Mouse (Mus musculus) embryonic facial prominence, embryonic 15.5 days (tissue): ENCODE results near the gene Cbs. TPM values are rescaled to one million over a fixed set of nuclear protein-coding genes. Genes with fewer than 3 reads are reported as not detected.

Source experiments
- ATAC-seq: fragments of 200-750 bp; cut with Nextera tagmentation; 2 replicates; pipeline ENCODE4 v1.8.0; 2017; ENCODE audit warnings: low read depth, moderate TSS enrichment; ENCODE audit not compliant: insufficient number of reproducible peaks, low FRiP score, low TSS enrichment
- H3K27ac ChIP-seq: fragments of 300-500 bp; sonication (generic); replicated peaks from 2 replicates; pipeline ENCODE4 v1.5.1; 2015; ENCODE audit warnings: mild to moderate bottlenecking, inconsistent platforms
- H3K27me3 ChIP-seq: fragments of 300-500 bp; sonication (generic); 2 replicates; pipeline ENCODE4 v1.6.1; 2015; ENCODE audit warnings: inconsistent platforms
- H3K36me3 ChIP-seq: fragments of 300-500 bp; sonication (generic); 2 replicates; pipeline ENCODE4 v1.6.1; 2015; ENCODE audit warnings: mild to moderate bottlenecking, inconsistent platforms
- H3K4me1 ChIP-seq: fragments of 300-500 bp; sonication (generic); 2 replicates; pipeline ENCODE4 v1.6.1; 2015; ENCODE audit warnings: inconsistent platforms
- H3K4me2 ChIP-seq: fragments of 300-500 bp; sonication (generic); replicated peaks from 2 replicates; pipeline ENCODE4 v1.6.1; 2015; ENCODE audit warnings: mild to moderate bottlenecking, inconsistent platforms
- H3K4me3 ChIP-seq: fragments of 300-500 bp; sonication (generic); replicated peaks from 2 replicates; pipeline ENCODE4 v1.5.1; 2015; ENCODE audit warnings: mild to moderate bottlenecking, inconsistent platforms
- H3K9ac ChIP-seq: fragments of 300-500 bp; sonication (generic); 2 replicates; pipeline ENCODE4 v1.6.1; 2015; ENCODE audit warnings: inconsistent platforms
- H3K9me3 ChIP-seq: fragments of 300-500 bp; sonication (generic); replicated peaks from 2 replicates; pipeline ENCODE4 v1.6.1; 2016; ENCODE audit warnings: inconsistent platforms
- WGBS: fragments of 180-500 bp; shearing (Covaris S2); methylation state at CpG from one replicate; pipeline ENCODE4 v1.1.7; 2015; 5-methylcytosine and 5-hydroxymethylcytosine counted together
- polyA plus RNA-seq: library from polyadenylated mRNA; unstranded; fragments of >200 nt; fragmentation: Nextera tagmentation; extraction: Ambion mirVana; gene quantifications from 2 replicates; pipeline ENCODE4 v1.2.1, GENCODE M21; 2015

Cbs gene
- polyA plus RNA-seq, 1 experiment from 2014 or later: 5.8 TPM

GRCm38 (mm10) chr17:31662855-31663254 lies 25.8 kb upstream of the Cbs start:
- Histone ChIP-seq H3K9me3 (no peaks in the 10 kb centered on the region), H3K27ac (no peak overlapping the region), H3K4me1 (peaks cover 6% of the 10 kb centered on the region), H3K36me3 (no peaks in the 10 kb centered on the region), H3K9ac (no peak overlapping the region), H3K4me2 (no peak overlapping the region), H3K27me3 (no peaks in the 10 kb centered on the region), H3K4me3 (no peak overlapping the region)
- ATAC-seq: no peak

GRCm38 (mm10) chr17:31660661-31661250 lies 23.7 kb upstream of the Cbs start:
- no peak for ATAC-seq
- H3K27me3 ChIP-seq: no peaks in the 10 kb centered on the region
- H3K27ac ChIP-seq: no peak overlapping the region
- peaks cover 23% of the 10 kb centered on the region for H3K4me1 ChIP-seq
- H3K9me3 ChIP-seq: no peaks in the 10 kb centered on the region
- 0 out of 2 replicates have a peak, but pooled peaks cover 5% of the 10 kb centered on the region for H3K36me3 ChIP-seq
- no peak overlapping the region for H3K4me3 ChIP-seq
- WGBS: 69% methylated on average over 8 of the region's 8 CpGs
- H3K4me2 ChIP-seq: no peak overlapping the region
- no peak overlapping the region for H3K9ac ChIP-seq

DNA sequence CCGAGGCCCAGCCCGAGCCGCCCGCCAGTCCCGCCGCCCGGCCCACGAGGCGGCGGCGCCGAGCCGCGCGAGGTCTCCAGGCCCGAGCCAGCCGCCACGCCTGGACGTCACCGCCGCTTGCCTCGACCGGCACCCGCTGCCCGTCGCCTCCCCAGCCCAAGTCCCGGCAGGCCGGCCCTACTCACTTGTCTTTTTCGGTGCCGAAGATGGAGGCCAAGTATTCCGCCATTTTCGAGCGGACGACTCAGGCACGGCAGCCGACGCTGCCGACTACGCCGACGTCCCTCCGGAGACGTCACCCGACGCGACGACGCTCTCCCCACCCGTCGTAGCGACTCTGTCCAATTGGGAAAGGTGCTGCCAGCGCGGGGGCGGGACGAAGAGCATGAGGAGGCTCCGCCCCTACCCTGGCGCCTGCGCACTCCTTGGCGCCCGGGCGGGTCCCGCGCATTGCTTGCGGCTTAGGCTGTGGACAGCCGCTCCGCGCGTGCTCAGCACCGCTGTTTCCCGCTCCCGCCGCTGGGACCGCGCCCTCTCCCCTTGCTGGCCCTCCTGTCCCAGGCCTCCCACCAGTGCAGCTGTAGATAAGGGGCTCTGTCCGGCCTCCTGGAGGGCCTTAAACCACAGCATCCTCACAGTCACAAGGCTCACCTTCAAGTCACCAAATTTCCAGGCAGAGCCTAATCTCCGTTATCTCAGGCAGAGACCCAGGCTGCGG lies 21.6 kb upstream of the Cbs start, which contains the start of gene U2af1:
U2af1 (minus strand) TSS at position 425 of the 718 bp plus-strand sequence.
- Histone ChIP-seq H3K4me2 (peak within 1 kb of the TSS; percentile 89), H3K4me3 (peak within 1 kb of the TSS; percentile 77), H3K27me3 (no peaks in the 10 kb centered on the region), H3K4me1 (peaks cover 25% of the 10 kb centered on the region), H3K9me3 (no peaks in the 10 kb centered on the region), H3K9ac (peak within 1 kb of the TSS; percentile 96), H3K36me3 (peaks cover 20% of the 10 kb centered on the region), H3K27ac (peak within 1 kb of the TSS; percentile 84)
- ATAC-seq: peak; percentile 98
- WGBS: under 1% methylated on average over 76 of the region's 77 CpGs

DNA sequence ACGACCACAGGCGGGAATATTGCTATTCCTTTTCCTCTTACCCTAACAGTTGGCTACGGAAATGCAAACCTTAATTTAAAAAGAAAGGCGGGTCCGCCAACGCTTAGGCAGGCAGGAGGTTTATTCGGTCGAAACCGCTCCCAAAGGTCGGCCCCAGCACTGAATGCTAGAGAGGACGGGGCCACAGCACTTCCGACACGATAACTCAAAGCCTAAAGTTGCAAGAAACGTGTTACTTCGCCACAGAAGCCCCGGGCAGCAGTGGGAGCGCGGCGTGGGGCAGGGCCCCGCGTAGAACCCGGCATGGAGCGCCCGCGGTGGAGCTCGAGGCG lies 21.1 kb upstream of the Cbs start:
- Histone ChIP-seq H3K36me3 (peaks cover 26% of the 10 kb centered on the region), H3K27me3 (no peaks in the 10 kb centered on the region), H3K4me2 (peak overlapping the region; percentile 66), H3K9me3 (no peaks in the 10 kb centered on the region), H3K9ac (peak overlapping the region; percentile 96), H3K27ac (peak overlapping the region; percentile 84), H3K4me1 (peaks cover 30% of the 10 kb centered on the region), H3K4me3 (peak overlapping the region; percentile 77)
- ATAC-seq: no peak
- WGBS: under 1% methylated on average over 27 of the region's 27 CpGs

GRCm38 (mm10) chr17:31657141-31657983 lies 20.3 kb upstream of the Cbs start:
- Histone ChIP-seq H3K9me3 (no peaks in the 10 kb centered on the region), H3K27me3 (no peaks in the 10 kb centered on the region), H3K36me3 (peaks cover 32% of the 10 kb centered on the region), H3K27ac (no peak overlapping the region), H3K4me1 (peaks cover 30% of the 10 kb centered on the region), H3K4me3 (peak overlapping the region; percentile 77), H3K4me2 (peak overlapping the region; percentile 66), H3K9ac (peak overlapping the region; percentile 96)
- 45% methylated on average over 12 of the region's 12 CpGs for WGBS
- no peak for ATAC-seq

GRCm38 (mm10) chr17:31656682-31657081 lies 19.6 kb upstream of the Cbs start:
- Histone ChIP-seq H3K27ac (no peak overlapping the region), H3K4me3 (0 out of 2 replicates have a peak overlapping the region, but pooled peaks have one; percentile 77), H3K9me3 (no peaks in the 10 kb centered on the region), H3K4me2 (0 out of 2 replicates have a peak overlapping the region, but pooled peaks have one; percentile 66), H3K4me1 (peaks cover 30% of the 10 kb centered on the region), H3K9ac (no peak overlapping the region), H3K36me3 (peaks cover 39% of the 10 kb centered on the region), H3K27me3 (no peaks in the 10 kb centered on the region)
- WGBS: 83% methylated on average over 5 of the region's 5 CpGs
- no peak for ATAC-seq

DNA sequence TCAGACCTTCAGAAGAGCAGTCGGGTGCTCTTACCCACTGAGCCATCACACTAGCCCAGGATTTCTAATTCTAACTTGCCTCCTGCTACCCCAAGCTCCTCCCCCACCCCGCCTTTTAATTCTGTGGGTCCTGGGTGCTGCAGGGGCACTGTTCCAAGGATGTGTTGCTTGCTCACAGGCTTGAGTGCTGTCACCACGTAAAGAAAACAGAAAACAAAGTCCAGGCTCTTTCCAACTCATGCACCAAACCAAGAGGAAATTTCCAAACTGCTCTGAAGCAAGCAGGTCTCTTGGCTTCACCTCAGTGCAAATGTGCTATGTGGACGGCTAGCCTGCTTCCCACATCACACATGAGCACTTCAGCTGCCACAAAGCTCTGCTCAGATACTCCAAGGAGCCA lies 18.3 kb upstream of the Cbs start:
- Histone ChIP-seq H3K27me3 (no peaks in the 10 kb centered on the region), H3K9me3 (no peaks in the 10 kb centered on the region), H3K4me2 (no peak overlapping the region), H3K4me1 (peaks cover 30% of the 10 kb centered on the region), H3K9ac (no peak overlapping the region), H3K27ac (no peak overlapping the region), H3K36me3 (peaks cover 52% of the 10 kb centered on the region), H3K4me3 (no peak overlapping the region)
- WGBS: 68% methylated on average over 4 of the region's 4 CpGs
- ATAC-seq: no peak

DNA sequence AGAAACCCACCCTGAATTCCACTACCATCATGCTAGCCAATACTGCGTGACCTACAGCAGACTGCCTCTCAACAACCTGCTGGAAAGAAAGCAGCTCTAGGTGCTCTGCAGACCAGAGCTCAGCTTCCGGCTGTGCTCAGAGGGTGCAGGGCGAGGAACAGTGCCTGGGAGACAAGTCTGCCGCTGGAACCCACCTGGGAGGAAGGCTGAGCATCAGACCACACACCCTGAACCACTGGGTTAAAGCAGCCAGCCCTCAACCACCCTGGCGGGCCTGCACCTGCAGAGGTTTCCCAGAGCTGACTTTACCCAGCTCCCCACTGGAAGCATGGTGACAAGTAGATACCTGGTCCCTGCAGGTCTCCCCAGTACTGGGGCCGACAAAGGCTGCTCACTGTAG lies 16.2 kb upstream of the Cbs start:
- Histone ChIP-seq H3K4me3 (no peak overlapping the region), H3K4me2 (no peak overlapping the region), H3K4me1 (peaks cover 25% of the 10 kb centered on the region), H3K9me3 (no peaks in the 10 kb centered on the region), H3K27ac (no peak overlapping the region), H3K9ac (no peak overlapping the region), H3K27me3 (no peaks in the 10 kb centered on the region), H3K36me3 (peaks cover 73% of the 10 kb centered on the region)
- WGBS: 79% methylated on average over 6 of the region's 6 CpGs
- no peak for ATAC-seq

DNA sequence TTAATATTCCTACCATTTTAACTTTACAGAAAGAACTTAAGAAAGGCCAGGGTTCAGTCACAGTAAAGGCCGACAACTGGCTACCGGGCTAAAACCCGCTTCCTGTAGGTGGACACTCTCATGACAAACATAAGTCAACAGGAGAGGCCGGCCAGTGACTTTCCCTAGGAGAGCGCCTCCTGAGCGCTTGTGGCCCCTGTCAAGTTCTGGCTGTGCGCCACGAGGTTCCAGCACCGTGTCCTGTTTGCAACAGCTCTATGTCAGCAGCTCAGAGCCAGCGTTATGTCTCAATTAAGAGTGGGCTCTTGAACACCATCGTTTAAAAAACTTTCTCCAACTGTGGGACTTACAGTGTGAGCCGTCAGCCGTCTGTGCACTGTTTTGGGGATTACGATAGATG lies 15.1 kb upstream of the Cbs start:
- no peak for ATAC-seq
- H3K36me3 ChIP-seq: peaks cover 84% of the 10 kb centered on the region

GRCm38 (mm10) chr17:31646199-31647002 lies 9.4 kb upstream of the Cbs start:
- H3K4me2 ChIP-seq: no peak overlapping the region
- no peak overlapping the region for H3K9ac ChIP-seq
- WGBS: 97% methylated on average over 5 of the region's 5 CpGs
- no peaks in the 10 kb centered on the region for H3K4me1 ChIP-seq
- no peaks in the 10 kb centered on the region for H3K27me3 ChIP-seq
- H3K4me3 ChIP-seq: no peak overlapping the region
- H3K27ac ChIP-seq: no peak overlapping the region
- no peaks in the 10 kb centered on the region for H3K9me3 ChIP-seq
- ATAC-seq: no peak
- peaks cover 57% of the 10 kb centered on the region for H3K36me3 ChIP-seq

More for the DNA sequence above, 15.1 kb upstream of the Cbs start:
- Histone ChIP-seq H3K4me2 (no peak overlapping the region), H3K9me3 (no peaks in the 10 kb centered on the region), H3K4me3 (no peak overlapping the region), H3K27ac (no peak overlapping the region), H3K27me3 (no peaks in the 10 kb centered on the region), H3K4me1 (peaks cover 18% of the 10 kb centered on the region), H3K9ac (no peak overlapping the region)
- 91% methylated on average over 14 of the region's 14 CpGs for whole genome bisulfite sequencing
